Mouse (Mus musculus) forebrain, embryonic 16.5 days (tissue): ENCODE data around the gene Mia. TPM values are rescaled to one million over a fixed set of nuclear protein-coding genes. Genes with fewer than 3 reads are reported as not detected.

Source experiments
- ATAC-seq: fragments of 200-750 bp; cut with Nextera tagmentation; 2 replicates; pipeline ENCODE4 v1.8.0; 2017; ENCODE audit warnings: mild to moderate bottlenecking, moderate library complexity
- H3K27ac ChIP-seq: fragments of 300-500 bp; sonication (generic); 2 replicates; pipeline ENCODE4 v1.5.1; 2014; ENCODE audit warnings: low read length, control low read depth
- H3K27me3 ChIP-seq: fragments of 300-500 bp; sonication (generic); replicated peaks from 2 replicates; pipeline ENCODE4 v1.6.1; 2014; ENCODE audit warnings: low read length; ENCODE audit not compliant: control insufficient read depth, insufficient read depth
- H3K36me3 ChIP-seq: fragments of 300-500 bp; sonication (generic); 2 replicates; pipeline ENCODE4 v1.6.1; 2014; ENCODE audit not compliant: control insufficient read depth, insufficient read depth
- H3K4me1 ChIP-seq: fragments of 300-500 bp; sonication (generic); replicated peaks from 2 replicates; pipeline ENCODE4 v1.6.1; 2014; ENCODE audit warnings: low read length; ENCODE audit not compliant: control insufficient read depth, insufficient read depth
- H3K4me2 ChIP-seq: fragments of 300-500 bp; sonication (generic); 2 replicates; pipeline ENCODE4 v1.6.1; 2014; ENCODE audit warnings: mild to moderate bottlenecking, low read length, control low read depth
- H3K4me3 ChIP-seq: fragments of 300-500 bp; sonication (generic); replicated peaks from 2 replicates; pipeline ENCODE4 v1.5.1; 2014; ENCODE audit warnings: mild to moderate bottlenecking, low read length, control low read depth
- H3K9ac ChIP-seq: fragments of 300-500 bp; sonication (generic); replicated peaks from 2 replicates; pipeline ENCODE4 v1.6.1; 2014; ENCODE audit warnings: low read depth, low read length, control low read depth
- H3K9me3 ChIP-seq: fragments of 300-500 bp; sonication (generic); 2 replicates; pipeline ENCODE4 v1.6.1; 2016; ENCODE audit warnings: low read length; ENCODE audit not compliant: control insufficient read depth
- WGBS: fragments of 180-500 bp; shearing (Covaris S2); extraction: QIAGEN DNeasy Blood & Tissue Kit; methylation state at CpG from one replicate; pipeline ENCODE4 v1.1.7; 2014; 5-methylcytosine and 5-hydroxymethylcytosine counted together
- polyA plus RNA-seq: library from polyadenylated mRNA; unstranded; fragments of >200 nt; fragmentation: Nextera tagmentation; extraction: Ambion mirVana; gene quantifications from 2 replicates; pipeline ENCODE4 v1.2.1, GENCODE M21; 2015

Gene Mia
- polyA plus RNA-seq, 1 experiment from 2014 or later, result 8.3 TPM

DNA sequence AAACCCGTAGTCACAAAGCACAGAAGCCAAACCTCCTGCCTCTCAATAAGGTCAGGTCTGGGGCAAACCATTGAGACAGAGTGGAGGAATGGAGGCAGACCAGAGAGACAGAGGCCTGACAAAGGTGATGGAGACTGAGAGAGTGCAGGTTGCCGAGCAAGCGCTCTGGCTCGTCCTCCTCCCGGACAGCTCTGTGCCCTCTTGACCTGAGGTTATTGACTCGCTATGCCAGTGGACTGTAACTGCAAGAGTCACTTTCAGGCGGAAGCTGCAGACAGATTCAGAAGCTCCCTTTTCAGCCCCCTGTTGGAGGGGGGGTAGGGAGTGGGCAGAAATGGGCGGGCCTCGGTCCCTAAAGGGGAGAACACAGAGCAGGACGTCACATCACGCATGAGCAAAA is 39.0 kb upstream of the Mia start:
- Histone ChIP-seq H3K4me1 (peaks cover 19% of the 10 kb centered on the region), H3K27me3 (no peaks in the 10 kb centered on the region), H3K36me3 (peaks cover 8% of the 10 kb centered on the region), H3K27ac (no peak overlapping the region), H3K9ac (no peak overlapping the region), H3K9me3 (no peaks in the 10 kb centered on the region), H3K4me3 (no peak overlapping the region), H3K4me2 (no peak overlapping the region)
- no peak for ATAC-seq
- 85% methylated on average over 11 of the region's 11 CpGs for WGBS

DNA sequence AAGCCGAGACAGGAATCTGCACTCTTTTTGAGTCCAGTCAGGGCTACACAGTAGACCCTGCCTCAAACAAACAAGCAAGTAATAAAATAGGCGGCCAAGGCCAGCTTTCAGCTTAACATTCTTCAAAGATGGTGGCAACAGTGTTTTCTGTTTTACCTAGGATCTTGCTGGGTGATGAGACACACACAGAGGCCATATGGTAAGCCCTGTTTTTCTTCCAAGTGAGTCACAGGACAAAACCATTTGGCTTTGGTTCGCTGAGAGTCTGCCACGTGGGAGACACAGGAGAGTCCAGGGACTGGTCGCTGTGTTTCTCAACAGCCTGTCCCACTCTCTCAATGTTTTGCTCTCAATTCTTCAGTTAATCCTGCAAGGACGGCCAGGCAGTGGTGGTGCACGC is 37.6 kb upstream of the Mia start:
- H3K9ac ChIP-seq, result no peak overlapping the region
- WGBS, result 85% methylated on average over 7 of the region's 7 CpGs
- H3K4me2 ChIP-seq, result no peak overlapping the region
- H3K9me3 ChIP-seq, result no peaks in the 10 kb centered on the region
- H3K4me3 ChIP-seq, result no peak overlapping the region
- peaks cover 14% of the 10 kb centered on the region for H3K36me3 ChIP-seq
- peaks cover 5% of the 10 kb centered on the region for H3K4me1 ChIP-seq
- H3K27ac ChIP-seq, result no peak overlapping the region
- H3K27me3 ChIP-seq, result no peaks in the 10 kb centered on the region
- no peak for ATAC-seq

DNA sequence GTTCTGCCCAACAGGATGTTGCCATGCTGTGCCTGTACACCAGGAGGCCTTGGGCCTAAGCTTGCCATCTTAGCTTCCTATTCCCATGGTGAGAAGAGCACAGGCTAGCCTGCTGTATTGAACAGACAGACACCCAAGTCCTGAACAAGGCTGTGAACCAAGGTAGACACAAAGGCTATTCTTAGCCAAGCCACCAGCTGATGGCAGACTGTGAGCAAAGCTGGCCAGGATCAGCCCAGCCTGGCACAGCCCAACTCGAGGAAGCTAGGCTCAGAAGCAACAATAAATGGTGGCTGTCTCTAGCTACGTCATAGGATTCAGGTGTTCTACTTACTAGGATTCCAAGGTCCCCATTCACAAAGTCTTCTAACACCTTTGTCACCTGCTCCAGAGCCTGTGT is 31.7 kb upstream of the Mia start:
- H3K36me3 ChIP-seq, result peaks cover 23% of the 10 kb centered on the region
- 94% methylated on average over 2 of the region's 2 CpGs for WGBS
- H3K4me1 ChIP-seq, result no peaks in the 10 kb centered on the region

DNA sequence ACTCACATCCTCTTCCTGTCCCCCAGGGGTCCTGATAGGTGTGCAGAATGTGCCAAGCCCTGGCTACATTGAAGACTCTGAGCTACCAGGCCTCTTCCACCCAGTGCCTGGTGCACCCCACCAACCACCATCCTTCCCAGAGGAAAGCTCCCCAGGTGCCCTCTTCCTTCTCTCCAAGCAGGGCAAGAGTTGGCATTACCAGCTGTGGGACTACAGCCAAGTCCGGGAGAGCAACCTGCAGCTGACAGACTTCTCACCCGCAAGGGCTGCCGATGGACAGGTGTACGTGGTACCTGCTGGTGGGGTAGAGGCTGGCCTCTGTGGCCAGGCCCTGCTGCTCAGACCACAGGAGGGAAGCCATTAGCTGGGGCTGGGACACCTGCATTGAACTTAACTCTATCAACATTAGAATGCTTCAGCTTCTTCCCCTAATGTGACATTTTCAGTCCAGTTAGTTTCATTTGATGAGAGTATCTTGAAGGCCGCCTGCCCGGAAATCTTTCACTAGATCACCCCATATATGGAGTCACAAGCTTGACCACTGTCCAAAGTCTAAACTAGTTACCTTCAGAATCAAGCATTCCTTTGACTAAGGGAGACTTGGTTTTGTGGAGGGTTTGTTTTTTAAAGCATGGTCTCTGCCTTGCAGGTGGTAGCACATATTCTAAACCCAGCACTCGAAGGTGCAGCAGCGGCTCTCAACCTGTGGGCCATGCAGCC is 22.9 kb upstream of the Mia start:
- WGBS, result 94% methylated on average over 8 of the region's 8 CpGs

More for the DNA sequence above, 31.7 kb upstream of the Mia start:
- no peak overlapping the region for H3K9ac ChIP-seq
- no peak overlapping the region for H3K27ac ChIP-seq
- H3K4me3 ChIP-seq, result no peak overlapping the region
- H3K4me2 ChIP-seq, result no peak overlapping the region
- H3K27me3 ChIP-seq, result no peaks in the 10 kb centered on the region
- ATAC-seq, result no peak
- no peaks in the 10 kb centered on the region for H3K9me3 ChIP-seq

DNA sequence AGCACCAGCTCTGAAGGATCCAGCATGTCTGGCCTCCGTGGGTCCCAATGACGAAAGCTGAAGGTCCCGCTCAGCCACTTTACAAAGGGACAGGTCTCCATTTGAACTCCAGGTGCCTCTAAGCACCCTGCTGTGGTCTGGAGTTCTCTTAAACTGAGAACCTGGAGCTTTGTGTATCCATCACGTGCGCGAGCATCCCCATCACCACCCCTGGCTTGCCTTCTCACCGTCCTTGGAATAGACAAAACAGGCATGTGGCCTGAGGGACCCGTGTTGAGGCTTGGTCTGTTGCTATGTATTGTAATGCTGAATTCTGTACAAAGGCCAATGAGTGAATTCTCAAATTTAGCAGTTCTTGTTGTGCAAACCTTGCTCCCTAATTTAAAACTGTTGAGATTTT is 17.8 kb upstream of the Mia start:
- Histone ChIP-seq H3K36me3 (no peaks in the 10 kb centered on the region; the same call in 1 of the 2 replicates), H3K9me3 (no peaks in the 10 kb centered on the region), H3K4me2 (no peak overlapping the region), H3K27me3 (no peaks in the 10 kb centered on the region), H3K27ac (no peak overlapping the region), H3K4me1 (peaks cover 11% of the 10 kb centered on the region), H3K4me3 (no peak overlapping the region), H3K9ac (no peak overlapping the region)
- WGBS, result 93% methylated on average over 8 of the region's 8 CpGs
- ATAC-seq, result no peak

More for the DNA sequence above, 22.9 kb upstream of the Mia start:
- Histone ChIP-seq H3K9me3 (no peaks in the 10 kb centered on the region), H3K27me3 (no peaks in the 10 kb centered on the region), H3K4me1 (no peaks in the 10 kb centered on the region), H3K36me3 (peaks cover 6% of the 10 kb centered on the region; the same call in 1 of the 2 replicates), H3K27ac (no peak overlapping the region), H3K4me2 (no peak overlapping the region), H3K9ac (no peak overlapping the region), H3K4me3 (no peak overlapping the region)
- no peak for ATAC-seq

DNA sequence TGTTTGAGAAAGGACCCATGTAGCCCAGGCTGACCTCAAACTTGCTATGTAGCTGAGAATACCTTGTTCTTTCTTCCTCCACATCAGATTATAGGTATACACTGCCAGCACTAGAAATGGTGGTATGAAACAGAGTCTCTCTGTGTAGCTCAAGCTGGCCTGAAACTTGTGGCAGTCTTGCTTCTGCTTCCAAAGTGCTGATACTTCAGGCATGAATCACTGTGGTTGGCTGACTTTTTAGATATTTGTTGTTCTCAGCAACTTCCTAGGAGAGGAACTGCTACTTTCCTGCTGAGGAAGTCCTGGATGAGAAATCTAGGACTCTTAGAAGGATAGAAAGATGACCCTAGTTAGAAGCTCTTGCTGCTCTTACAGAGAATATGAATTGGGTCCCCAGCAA is 17.4 kb upstream of the Mia start:
- no peak overlapping the region for H3K9ac ChIP-seq
- peaks cover 15% of the 10 kb centered on the region for H3K4me1 ChIP-seq
- peaks cover 3% of the 10 kb centered on the region; the same call in 1 of the 2 replicates for H3K36me3 ChIP-seq
- H3K27ac ChIP-seq, result no peak overlapping the region
- no peaks in the 10 kb centered on the region for H3K9me3 ChIP-seq
- ATAC-seq, result no peak
- no peaks in the 10 kb centered on the region for H3K27me3 ChIP-seq
- no peak overlapping the region for H3K4me3 ChIP-seq
- H3K4me2 ChIP-seq, result no peak overlapping the region

DNA sequence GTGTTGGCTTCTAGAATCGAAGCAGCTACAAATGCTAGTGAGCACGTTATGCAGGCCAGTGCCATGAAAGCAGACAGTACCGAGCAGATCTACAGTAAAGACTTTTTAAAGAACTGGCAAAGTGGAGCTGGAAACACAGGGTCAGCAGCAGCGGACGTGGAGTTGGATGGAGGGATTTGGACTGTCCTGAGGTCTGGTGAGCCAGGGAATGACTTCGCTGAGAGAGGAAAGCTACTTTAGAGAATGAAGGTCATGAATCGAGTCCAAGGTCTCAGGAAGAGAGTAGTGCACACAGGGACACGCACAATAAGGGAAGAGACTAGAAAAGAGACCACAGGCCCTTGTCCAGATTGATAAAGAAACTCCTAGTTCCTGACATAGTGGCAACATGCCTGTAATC is 16.7 kb upstream of the Mia start:
- Histone ChIP-seq H3K36me3 (peaks cover 5% of the 10 kb centered on the region; the same call in 1 of the 2 replicates), H3K4me2 (no peak overlapping the region), H3K27me3 (no peaks in the 10 kb centered on the region), H3K4me3 (no peak overlapping the region), H3K9ac (no peak overlapping the region), H3K9me3 (no peaks in the 10 kb centered on the region), H3K4me1 (peaks cover 20% of the 10 kb centered on the region), H3K27ac (no peak overlapping the region)
- 96% methylated on average over 8 of the region's 8 CpGs for WGBS
- no peak for ATAC-seq

DNA sequence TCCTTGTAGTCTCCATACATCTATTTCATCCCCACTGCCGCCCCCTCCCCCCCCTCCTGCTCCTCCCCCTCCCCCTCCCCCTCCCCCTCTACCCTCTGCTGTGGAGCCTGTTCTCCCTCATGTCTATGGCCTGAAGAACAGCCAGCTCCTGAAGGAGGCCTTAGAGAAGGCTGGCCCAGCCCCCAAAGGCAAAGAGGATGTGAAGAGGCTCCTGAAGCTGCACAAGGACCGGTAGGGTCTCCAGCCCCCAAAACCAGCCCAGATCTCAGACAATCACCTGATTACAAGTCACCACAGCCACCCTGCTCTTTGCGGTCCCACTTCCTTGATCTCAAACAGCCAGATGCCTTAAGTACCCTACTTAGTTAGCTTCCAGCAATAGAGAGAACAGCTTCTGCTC is 16.2 kb upstream of the Mia start:
- no peak overlapping the region for H3K4me3 ChIP-seq
- peaks cover 22% of the 10 kb centered on the region for H3K4me1 ChIP-seq
- H3K36me3 ChIP-seq, result peaks cover 10% of the 10 kb centered on the region
- H3K27ac ChIP-seq, result no peak overlapping the region
- H3K9me3 ChIP-seq, result no peaks in the 10 kb centered on the region
- ATAC-seq, result no peak
- H3K4me2 ChIP-seq, result no peak overlapping the region
- no peaks in the 10 kb centered on the region for H3K27me3 ChIP-seq
- WGBS, result 89% methylated on average over 3 of the region's 3 CpGs
- H3K9ac ChIP-seq, result no peak overlapping the region

DNA sequence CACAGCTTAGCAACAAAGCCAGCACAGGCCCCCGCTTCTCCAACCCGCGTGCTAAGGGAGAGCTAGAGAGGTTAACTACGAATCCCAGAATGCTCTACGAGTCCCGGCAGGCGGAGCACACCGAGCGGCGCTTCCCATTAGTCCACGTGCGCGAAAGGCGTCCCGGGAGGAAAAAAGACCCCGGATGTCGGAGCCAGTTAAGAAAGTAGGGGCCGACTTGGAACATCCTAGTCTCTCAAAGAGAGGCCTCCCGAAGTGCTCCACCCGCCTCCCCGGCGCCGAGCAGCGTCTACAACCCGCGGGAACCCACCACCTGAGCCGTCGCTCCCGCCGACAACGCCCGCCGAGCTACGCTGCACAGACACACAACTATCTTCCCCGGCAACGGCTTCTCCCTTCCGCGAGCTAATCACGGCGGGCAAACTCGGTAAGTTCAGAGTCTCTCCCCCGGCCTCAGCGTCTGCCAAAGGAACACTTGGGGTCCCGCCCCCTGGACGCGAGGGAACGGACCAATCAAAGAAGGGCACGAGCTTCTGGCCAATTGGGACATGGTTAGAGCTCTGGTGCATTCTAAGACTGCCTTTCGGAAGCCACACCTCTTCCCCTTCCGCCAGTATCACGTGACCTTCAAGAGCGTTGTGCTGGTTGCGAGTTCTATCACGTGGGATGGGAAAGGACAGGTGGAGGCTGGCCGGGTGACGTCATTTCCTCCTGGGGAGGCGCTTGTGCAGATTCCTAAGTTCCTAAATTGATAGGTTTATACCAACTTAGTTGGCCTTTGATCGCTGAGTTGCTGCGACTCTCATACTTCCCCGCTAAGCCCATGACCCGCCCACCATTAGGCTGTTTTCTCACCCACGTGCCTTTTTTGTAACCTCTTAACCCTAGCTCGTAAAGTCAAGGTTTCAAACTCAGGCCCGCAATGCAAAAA is 15.0 kb upstream of the Mia start, which contains the start of the genes BC024978 and Snrpa:
TSS of gene BC024978 (plus strand) at position 101 of the 931 bp plus-strand sequence.
TSS of gene Snrpa (minus strand) at position 591 of the 931 bp plus-strand sequence.
- Histone ChIP-seq H3K4me3 (peak within 1 kb of the TSS; percentile 72), H3K9ac (peak within 1 kb of the TSS; percentile 77), H3K4me2 (peak within 1 kb of the TSS; percentile 71), H3K9me3 (no peaks in the 10 kb centered on the region), H3K27ac (peak within 1 kb of the TSS; percentile 96), H3K27me3 (no peaks in the 10 kb centered on the region), H3K36me3 (peaks cover 22% of the 10 kb centered on the region), H3K4me1 (peaks cover 22% of the 10 kb centered on the region)
- under 1% methylated on average over 64 of the region's 64 CpGs for WGBS
- ATAC-seq, result peak; percentile 98
